Comparison of ENCODE assay signal across 20 mouse cellular contexts in genomic region chr16:12217289-12218150, GRCm38 (mm10).
DNase-seq lines count a peak whose midpoint lies in the region; ATAC-seq lines count a peak whose summit lies in the region.
"Had no signal": no experiment of that assay in that cellular context is flagged by ENCODE, and none has a peak within 500 bp of the region (broad histone marks: within the 10 kb centered on the region; RNA-seq: fewer than 3 reads in every experiment).

No protein-coding gene starts in this region.

- H3K9ac ChIP-seq in midbrain, embryonic 13.5 days (replicated peaks) = no peak overlapping the region
- no peak overlapping the region for H3K9ac ChIP-seq in midbrain, embryonic 11.5 days (ENCODE audit: low read length)
- no peak overlapping the region for H3K9ac ChIP-seq in forebrain, embryonic 14.5 days (ENCODE audit: low read length)
- H3K9ac ChIP-seq in hindbrain, embryonic 14.5 days = no peak overlapping the region
- no peak overlapping the region for H3K9ac ChIP-seq in neural tube, embryonic 15.5 days (replicated peaks)
- H3K9ac ChIP-seq: embryonic facial prominence, embryonic 13.5 days; kidney, embryonic 15.5 days; limb, embryonic 13.5 days; liver, embryonic 13.5 days; lung, embryonic 14.5 days had no signal

- ATAC-seq in midbrain, embryonic 13.5 days = peak; percentile 85
- ATAC-seq in midbrain, embryonic 11.5 days (ENCODE audit: low FRiP score) = no peak; the same call in 1 of the 2 replicates
- peak; percentile 75; the same call in 1 of the 2 replicates for ATAC-seq in forebrain, embryonic 14.5 days
- peak; percentile 62 for ATAC-seq in hindbrain, embryonic 14.5 days (ENCODE audit: low FRiP score)
- ATAC-seq in neural tube, embryonic 15.5 days (ENCODE audit: low FRiP score) = peak; percentile 47
- ATAC-seq: intestine, embryonic 16.5 days had no signal

- H3K36me3 ChIP-seq in midbrain, embryonic 13.5 days = no peaks in the 10 kb centered on the region
- H3K36me3 ChIP-seq in midbrain, embryonic 11.5 days (ENCODE audit: control insufficient read depth, insufficient read depth, low read length) = no peaks in the 10 kb centered on the region
- H3K36me3 ChIP-seq in forebrain, embryonic 14.5 days (ENCODE audit: control insufficient read depth, insufficient read depth, low read length) = no peaks in the 10 kb centered on the region
- no peaks in the 10 kb centered on the region for H3K36me3 ChIP-seq in hindbrain, embryonic 14.5 days (replicated peaks; ENCODE audit: control insufficient read depth, insufficient read depth)
- no peaks in the 10 kb centered on the region for H3K36me3 ChIP-seq in neural tube, embryonic 15.5 days
- H3K36me3 ChIP-seq: embryonic facial prominence, embryonic 13.5 days; kidney, embryonic 15.5 days; limb, embryonic 13.5 days; liver, embryonic 13.5 days had no signal

- peak overlapping the region; percentile 61 for H3K27ac ChIP-seq in midbrain, embryonic 13.5 days
- no peak overlapping the region for H3K27ac ChIP-seq in midbrain, embryonic 11.5 days (ENCODE audit: low read depth, low read length)
- no peak overlapping the region for H3K27ac ChIP-seq in forebrain, embryonic 14.5 days (ENCODE audit: low read depth, low read length)
- peak overlapping the region; percentile 63; the same call in 1 of the 2 replicates for H3K27ac ChIP-seq in hindbrain, embryonic 14.5 days
- no peak overlapping the region for H3K27ac ChIP-seq in neural tube, embryonic 15.5 days (replicated peaks)
- H3K27ac ChIP-seq: embryonic facial prominence, embryonic 13.5 days; heart, adult 2 months; kidney, embryonic 15.5 days; limb, embryonic 13.5 days; liver, embryonic 13.5 days had no signal

- no peak for DNase-seq in midbrain, embryonic 11.5 days (ENCODE audit: low spot score, missing footprints)
- DNase-seq in forebrain, embryonic 14.5 days (ENCODE audit: low spot score) = peak; percentile 50
- DNase-seq in hindbrain, embryonic 14.5 days (ENCODE audit: low spot score) = no peak
- DNase-seq in urinary bladder, postnatal 4 days (ENCODE audit: low spot score in 2 of 2) = no peak
- DNase-seq in ovary, postnatal 14 days (ENCODE audit: low spot score) = no peak
- DNase-seq: cerebellum, postnatal 10 days; gastrocnemius, postnatal 25 days; heart, adult 2 months; heart, postnatal 36 days; kidney, postnatal 4 days; liver, embryonic 13.5 days; lung, embryonic 14.5 days; lung, postnatal 36 days; thymus, adult 2 months had no signal

- WGBS in midbrain, embryonic 13.5 days = 51% methylated on average over 13 of the region's 13 CpGs
- 81% methylated on average over 13 of the region's 13 CpGs for WGBS in midbrain, embryonic 11.5 days
- WGBS in forebrain, embryonic 14.5 days = 37% methylated on average over 13 of the region's 13 CpGs
- 50% methylated on average over 13 of the region's 13 CpGs for WGBS in hindbrain, embryonic 14.5 days
- WGBS in neural tube, embryonic 15.5 days = 40% methylated on average over 13 of the region's 13 CpGs

- H3K4me3 ChIP-seq in midbrain, embryonic 13.5 days (replicated peaks) = no peak overlapping the region
- H3K4me3 ChIP-seq in midbrain, embryonic 11.5 days (ENCODE audit: low read depth, low read length) = no peak overlapping the region
- no peak overlapping the region for H3K4me3 ChIP-seq in forebrain, embryonic 14.5 days (ENCODE audit: low read depth, low read length)
- no peak overlapping the region for H3K4me3 ChIP-seq in hindbrain, embryonic 14.5 days (replicated peaks; ENCODE audit: low read length)
- no peak overlapping the region for H3K4me3 ChIP-seq in neural tube, embryonic 15.5 days (replicated peaks)
- H3K4me3 ChIP-seq: embryonic facial prominence, embryonic 13.5 days; heart, adult 2 months; kidney, embryonic 15.5 days; limb, embryonic 13.5 days; liver, embryonic 13.5 days had no signal

- H3K9me3 ChIP-seq in midbrain, embryonic 13.5 days = no peaks in the 10 kb centered on the region
- H3K9me3 ChIP-seq in midbrain, embryonic 11.5 days (ENCODE audit: control insufficient read depth, low read length) = no peaks in the 10 kb centered on the region
- H3K9me3 ChIP-seq in forebrain, embryonic 14.5 days (replicated peaks; ENCODE audit: control insufficient read depth, low read length) = no peaks in the 10 kb centered on the region
- no peaks in the 10 kb centered on the region for H3K9me3 ChIP-seq in hindbrain, embryonic 14.5 days (ENCODE audit: control insufficient read depth, low read length)
- H3K9me3 ChIP-seq in neural tube, embryonic 15.5 days (replicated peaks) = no peaks in the 10 kb centered on the region
- H3K9me3 ChIP-seq: embryonic facial prominence, embryonic 13.5 days; kidney, embryonic 15.5 days; limb, embryonic 13.5 days; liver, embryonic 13.5 days had no signal

- H3K4me2 ChIP-seq in midbrain, embryonic 13.5 days (replicated peaks) = no peak overlapping the region
- H3K4me2 ChIP-seq in midbrain, embryonic 11.5 days = no peak overlapping the region
- no peak overlapping the region for H3K4me2 ChIP-seq in forebrain, embryonic 14.5 days (ENCODE audit: low read length)
- H3K4me2 ChIP-seq in hindbrain, embryonic 14.5 days (replicated peaks) = no peak overlapping the region
- H3K4me2 ChIP-seq in neural tube, embryonic 15.5 days = no peak overlapping the region
- H3K4me2 ChIP-seq: embryonic facial prominence, embryonic 13.5 days; kidney, embryonic 15.5 days; limb, embryonic 13.5 days; liver, embryonic 13.5 days; lung, embryonic 14.5 days had no signal

- H3K27me3 ChIP-seq in midbrain, embryonic 13.5 days = no peaks in the 10 kb centered on the region
- H3K27me3 ChIP-seq in midbrain, embryonic 11.5 days (ENCODE audit: control insufficient read depth, insufficient read depth, low read length) = no peaks in the 10 kb centered on the region
- no peaks in the 10 kb centered on the region for H3K27me3 ChIP-seq in forebrain, embryonic 14.5 days (replicated peaks; ENCODE audit: control insufficient read depth, insufficient read depth, low read length)
- no peaks in the 10 kb centered on the region for H3K27me3 ChIP-seq in hindbrain, embryonic 14.5 days (ENCODE audit: control insufficient read depth, insufficient read depth, low read length)
- H3K27me3 ChIP-seq in neural tube, embryonic 15.5 days (replicated peaks) = no peaks in the 10 kb centered on the region
- H3K27me3 ChIP-seq: embryonic facial prominence, embryonic 13.5 days; kidney, embryonic 15.5 days; limb, embryonic 13.5 days; liver, embryonic 13.5 days had no signal

- no peaks in the 10 kb centered on the region for H3K4me1 ChIP-seq in midbrain, embryonic 13.5 days (replicated peaks)
- no peaks in the 10 kb centered on the region for H3K4me1 ChIP-seq in midbrain, embryonic 11.5 days (ENCODE audit: control insufficient read depth, insufficient read depth, low read length)
- peaks cover 6% of the 10 kb centered on the region for H3K4me1 ChIP-seq in forebrain, embryonic 14.5 days (ENCODE audit: control insufficient read depth, insufficient read depth, low read length)
- H3K4me1 ChIP-seq in hindbrain, embryonic 14.5 days (replicated peaks; ENCODE audit: control insufficient read depth, insufficient read depth, low read length) = peaks cover 9% of the 10 kb centered on the region; the same call in 1 of the 2 replicates
- peaks cover 16% of the 10 kb centered on the region for H3K4me1 ChIP-seq in neural tube, embryonic 15.5 days
- H3K4me1 ChIP-seq: embryonic facial prominence, embryonic 13.5 days; kidney, embryonic 15.5 days; limb, embryonic 13.5 days; liver, embryonic 13.5 days had no signal

Comparison
In these comparisons a context has a peak if more than half of its experiments do, and no peak if none do; other contexts are left out.
1. H3K27ac ChIP-seq: peak in midbrain, embryonic 13.5 days (single experiment) and hindbrain, embryonic 14.5 days (single experiment); none in midbrain, embryonic 11.5 days (single experiment), forebrain, embryonic 14.5 days (single experiment) and neural tube, embryonic 15.5 days (single experiment).